ENCODE assay signal across 9 mouse cellular contexts in the genomic region with DNA sequence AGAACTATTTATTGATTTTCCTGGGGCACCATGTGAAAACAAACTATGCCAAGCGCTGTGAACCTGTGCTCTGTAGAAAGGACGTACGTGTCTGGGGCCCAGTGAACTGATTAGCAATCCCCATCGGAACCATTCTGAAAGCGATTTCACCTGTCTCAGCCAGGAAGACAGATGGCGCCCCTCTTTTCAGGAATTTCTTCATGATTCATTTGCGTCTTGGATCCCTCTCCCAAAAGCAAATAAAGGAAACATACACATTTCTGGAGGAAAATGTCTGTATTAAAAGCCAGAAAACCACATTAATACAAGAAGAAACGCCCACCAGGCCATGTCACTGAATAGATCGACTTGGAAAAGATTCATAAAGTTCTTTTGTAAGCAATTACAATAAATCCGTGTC. TPM values are rescaled to one million over a fixed set of nuclear protein-coding genes. Genes with fewer than 3 reads are reported as not detected.
DNase-seq lines count a peak whose midpoint lies in the region; ATAC-seq and TF ChIP-seq lines count a peak whose summit lies in the region.
"Had no signal": no experiment of that assay in that cellular context is flagged by ENCODE, and none has a peak within 500 bp of the region (broad histone marks: within the 10 kb centered on the region; RNA-seq: fewer than 3 reads in every experiment).

No protein-coding gene starts in this region.

- H3K9me3 ChIP-seq in heart, embryonic 16.5 days (replicated peaks; ENCODE audit: control insufficient read depth, low read length) = no peaks in the 10 kb centered on the region
- H3K9me3 ChIP-seq in forebrain, embryonic 13.5 days (replicated peaks) = no peaks in the 10 kb centered on the region
- no peaks in the 10 kb centered on the region for H3K9me3 ChIP-seq in midbrain, embryonic 10.5 days (replicated peaks)

- H3K36me3 ChIP-seq in heart, embryonic 16.5 days (ENCODE audit: control insufficient read depth, insufficient read depth) = no peaks in the 10 kb centered on the region
- H3K36me3 ChIP-seq in forebrain, embryonic 13.5 days (ENCODE audit: poor library complexity, severe bottlenecking) = no peaks in the 10 kb centered on the region
- no peaks in the 10 kb centered on the region for H3K36me3 ChIP-seq in midbrain, embryonic 10.5 days
- H3K36me3 ChIP-seq in heart, adult 2 months (ENCODE audit: control insufficient read depth, insufficient read depth, low read length) = no peaks in the 10 kb centered on the region

- H3K79me2 ChIP-seq in heart, adult 2 months (replicated peaks; ENCODE audit: control insufficient read depth, insufficient read depth, low read length) = no peaks in the 10 kb centered on the region

- peak overlapping the region; percentile 10; the same call in 1 of the 2 replicates for H3K4me2 ChIP-seq in heart, embryonic 16.5 days (ENCODE audit: low read depth, low read length)
- H3K4me2 ChIP-seq in forebrain, embryonic 13.5 days = peak overlapping the region; percentile 95

- H3K4me1 ChIP-seq in heart, embryonic 16.5 days (ENCODE audit: control insufficient read depth, insufficient read depth, low read length) = peaks cover 4% of the 10 kb centered on the region; the same call in 1 of the 2 replicates
- H3K4me1 ChIP-seq in forebrain, embryonic 13.5 days = peaks cover 14% of the 10 kb centered on the region
- H3K4me1 ChIP-seq in midbrain, embryonic 10.5 days = peaks cover 20% of the 10 kb centered on the region
- no peaks in the 10 kb centered on the region for H3K4me1 ChIP-seq in heart, adult 2 months (ENCODE audit: control insufficient read depth, insufficient read depth, low read length)

- WGBS in heart, embryonic 16.5 days = 45% methylated on average over 10 of the region's 10 CpGs
- WGBS in forebrain, embryonic 13.5 days = 31% methylated on average over 10 of the region's 10 CpGs
- WGBS in midbrain, embryonic 10.5 days = 41% methylated on average over 10 of the region's 10 CpGs
- 74% methylated on average over 10 of the region's 10 CpGs for WGBS in heart, adult 2 months

- no peak for TF ChIP-seq POLR2A in heart, adult 2 months (IDR thresholded peaks at IDR 0.05; ENCODE audit: insufficient read depth, low read depth, low read length)

- peaks cover 23% of the 10 kb centered on the region for H3K27me3 ChIP-seq in heart, embryonic 16.5 days (ENCODE audit: control insufficient read depth, insufficient read depth, low read length)
- H3K27me3 ChIP-seq in forebrain, embryonic 13.5 days = peaks cover 28% of the 10 kb centered on the region
- H3K27me3 ChIP-seq in midbrain, embryonic 10.5 days (ENCODE audit: low read depth, poor library complexity, severe bottlenecking) = peaks cover 37% of the 10 kb centered on the region
- no peaks in the 10 kb centered on the region for H3K27me3 ChIP-seq in heart, adult 2 months (ENCODE audit: control insufficient read depth, insufficient read depth, low read length)

- no peak for TF ChIP-seq CTCF in heart, adult 2 months (IDR thresholded peaks at IDR 0.05)

- no peak overlapping the region for H3K4me3 ChIP-seq in heart, embryonic 16.5 days (ENCODE audit: low read length)
- peak overlapping the region; percentile 71; the same call in 1 of the 2 replicates for H3K4me3 ChIP-seq in forebrain, embryonic 13.5 days
- H3K4me3 ChIP-seq in midbrain, embryonic 10.5 days = peak overlapping the region; percentile 78; the same call in 1 of the 2 replicates
- H3K4me3 ChIP-seq in heart, adult 2 months = no peak overlapping the region

- H3K27ac ChIP-seq in heart, embryonic 16.5 days (ENCODE audit: low read length) = no peak overlapping the region
- no peak overlapping the region for H3K27ac ChIP-seq in forebrain, embryonic 13.5 days
- H3K27ac ChIP-seq in midbrain, embryonic 10.5 days (replicated peaks) = no peak overlapping the region
- H3K27ac ChIP-seq in heart, adult 2 months = no peak overlapping the region
- H3K27ac ChIP-seq: macrophage had no signal

- no peak for TF ChIP-seq EP300 in heart, adult 2 months (IDR thresholded peaks at IDR 0.05; ENCODE audit: insufficient read depth, low read depth, low read length)

- no peak for ATAC-seq in heart, embryonic 16.5 days (replicated peaks; ENCODE audit: extremely low read depth, insufficient read depth, low FRiP score)
- ATAC-seq in forebrain, embryonic 13.5 days = no peak

- H3K9ac ChIP-seq in heart, embryonic 16.5 days (ENCODE audit: low read length) = no peak overlapping the region
- H3K9ac ChIP-seq in forebrain, embryonic 13.5 days = no peak overlapping the region
- no peak overlapping the region for H3K9ac ChIP-seq in heart, adult 2 months (ENCODE audit: low read depth, low read length)

- DNase-seq in heart, postnatal 14 days = no peak
- DNase-seq in brain, adult 2 months (ENCODE audit: low read depth, low spot score) = peak; percentile 68
- DNase-seq in midbrain, embryonic 10.5 days (ENCODE audit: low spot score) = no peak
- DNase-seq in adrenal gland, adult 8-10 months = no peak
- DNase-seq in heart, adult 2 months = no peak
- no peak for DNase-seq in embryo, embryonic 10 days (ENCODE audit: low spot score)

- intact Hi-C loops in heart, postnatal 14 days (cut with DNase I) = loop anchor here (2.0 to 5.0 kb wide), 3 partner anchors 184 to 264 kb away; no protein-coding TSS in a partner anchor
- intact Hi-C loops in heart, adult 2 months (cut with DNase I) = loop anchor here (5.0 kb wide), 2 partner anchors 109 to 269 kb away; partner anchors contain the start of genes Lars2 and Sacm1l

RNA-seq across cellular contexts. Expression of gene Tmem158, which starts 1.8 kb away (rescaled TPM):
- polyA plus RNA-seq in heart, embryonic 16.5 days (2015; fragmentation: Nextera tagmentation; extraction: Ambion mirVana) = 6.5 and 7.4 TPM in 2 replicates
- total RNA-seq in heart, postnatal 14 days (2021) = 10 to 100 TPM in 1 of 2 experiments, 1 to 10 TPM in 1; 9.7 to 13.9 TPM
- polyA plus RNA-seq in forebrain, embryonic 13.5 days (2015; fragmentation: Nextera tagmentation; extraction: Ambion mirVana) = 10.0 and 13.4 TPM in 2 replicates
- 4.8 and 5.4 TPM in 2 replicates for polyA plus RNA-seq in midbrain, embryonic 10.5 days (2016; fragmentation: Nextera tagmentation; extraction: Ambion mirVana)
- 1 to 10 TPM; 7.5 to 8.2 (median 7.8) TPM for total RNA-seq in adrenal gland, adult 8-10 months (2022)
- 1 to 10 TPM; 4.5 to 5.5 TPM for total RNA-seq in heart, adult 2 months (2021)
- polyA plus RNA-seq in heart, adult 2 months (2012; rRNA removed) = 0.94 and 2.1 TPM in 2 replicates

RNA-seq across cellular contexts. Expression of gene Cdcp1, which starts 43.0 kb away (rescaled TPM):
- polyA plus RNA-seq in heart, embryonic 16.5 days (2015; fragmentation: Nextera tagmentation; extraction: Ambion mirVana) = 1.7 and 2.2 TPM in 2 replicates
- under 1 TPM; 0.07 to 0.29 TPM for total RNA-seq in heart, postnatal 14 days (2021)
- 0.06 TPM in 1 of 2 replicates, not detected in the other for polyA plus RNA-seq in forebrain, embryonic 13.5 days (2015; fragmentation: Nextera tagmentation; extraction: Ambion mirVana)
- 0.47 and 0.48 TPM in 2 replicates for polyA plus RNA-seq in midbrain, embryonic 10.5 days (2016; fragmentation: Nextera tagmentation; extraction: Ambion mirVana)
- under 1 TPM; 0.12 to 0.32 (median 0.20) TPM for total RNA-seq in adrenal gland, adult 8-10 months (2022)
- under 1 TPM; 0.10 to 0.11 TPM for total RNA-seq in heart, adult 2 months (2021)
- 0.50 and 0.78 TPM in 2 replicates for polyA plus RNA-seq in heart, adult 2 months (2012; rRNA removed)
- polyA plus RNA-seq: macrophage had no signal

Comparison
In these comparisons a context has a peak if more than half of its experiments do, and no peak if none do; other contexts are left out.
1. H3K4me3 ChIP-seq: peak in forebrain, embryonic 13.5 days (single experiment) and midbrain, embryonic 10.5 days (single experiment); none in heart, embryonic 16.5 days (single experiment) and heart, adult 2 months (single experiment).